Mouse (Mus musculus) kidney, adult 11 months (tissue): ENCODE data around the gene Ubl4a.
A peak's percentile ranks its signal among the peaks of the same experiment; 100 is the strongest.
"Not testable (repeated sequence)": the region's sequence is repeated elsewhere in the genome, so short reads cannot be mapped to it uniquely, and the experiment has no call there.

Source experiments
- DNase-seq: peaks from one replicate; pipeline ENCODE4 v3.0.0; 2022

Gene Ubl4a

DNA sequence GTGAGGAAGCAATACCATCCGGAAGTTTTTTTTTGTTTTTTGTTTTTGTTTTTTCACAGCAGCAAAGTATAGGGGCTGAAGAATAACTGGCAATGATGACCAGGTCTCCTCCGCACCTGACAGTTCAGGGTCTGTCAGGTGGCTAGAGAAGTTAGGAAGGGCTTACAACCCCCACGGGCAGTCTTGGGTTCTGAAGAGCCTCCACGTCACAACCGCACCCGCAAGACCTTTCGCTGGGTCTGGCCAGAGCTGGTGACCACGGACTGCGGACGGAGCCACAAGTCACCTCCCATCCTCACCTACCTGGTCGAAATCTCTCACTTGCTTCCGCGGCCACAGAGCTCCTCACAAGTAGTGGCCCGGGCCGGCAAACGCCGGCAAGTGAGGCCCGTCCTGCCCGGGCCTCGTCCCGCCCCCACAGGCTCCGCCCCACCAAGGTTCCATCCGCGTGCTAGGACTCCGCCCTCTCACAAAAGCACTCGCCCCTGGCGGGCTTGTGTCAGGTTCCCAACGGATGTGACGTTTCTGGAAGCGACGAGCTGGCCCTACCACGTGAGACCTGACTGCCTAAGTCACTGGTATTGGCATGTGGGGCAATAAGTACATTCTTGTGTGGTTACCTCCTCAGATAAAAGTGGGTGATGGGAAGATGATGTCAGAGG is at the start of gene Ubl4a, which contains the start of gene Slc10a3:
Ubl4a (minus strand) TSS at position 331 of the 662 bp plus-strand sequence.
Slc10a3 (minus strand) TSS at position 462 of the 662 bp plus-strand sequence.
- peak; percentile 90 for DNase-seq

DNA sequence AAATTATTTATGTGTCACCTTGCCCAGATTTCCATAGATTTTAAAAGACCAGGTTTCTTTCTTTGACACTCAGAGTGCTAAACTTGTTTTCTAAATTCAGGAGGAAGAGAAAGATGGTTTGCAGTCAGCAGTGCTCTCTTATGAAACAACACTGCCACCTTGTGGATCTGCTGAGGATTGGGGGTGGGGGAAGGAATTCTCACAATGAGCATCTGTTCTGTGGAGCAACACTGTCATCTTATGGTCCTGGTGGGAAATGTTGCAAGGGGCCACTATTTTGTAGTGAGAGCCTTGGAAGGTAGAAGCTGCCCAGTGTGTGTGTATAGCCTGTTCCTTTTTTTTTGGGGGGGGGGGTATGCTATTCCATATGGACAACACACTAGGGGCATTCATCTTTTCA is 40.4 kb upstream of the Ubl4a start:
- DNase-seq, result peak; percentile 49

DNA sequence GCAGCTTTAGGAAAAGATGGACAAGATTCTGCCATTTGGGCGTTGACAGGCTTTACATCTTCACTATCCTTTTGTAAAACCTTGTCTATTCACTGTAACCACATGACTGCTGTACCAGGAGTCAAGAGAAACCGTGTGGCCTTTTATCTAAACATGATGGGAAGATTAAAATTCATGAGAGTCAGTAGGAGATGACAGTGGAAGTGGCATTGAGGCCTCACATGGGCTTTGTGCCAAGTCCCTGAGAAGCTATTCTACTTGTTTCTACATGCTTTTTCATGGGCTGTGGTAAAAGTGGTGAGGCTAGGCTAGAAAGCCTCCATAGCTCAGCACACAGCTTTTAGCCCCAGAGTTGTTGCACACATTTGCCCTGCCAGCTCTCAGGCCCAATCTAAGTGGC is 35.3 kb upstream of the Ubl4a start:
- DNase-seq, result no peak

DNA sequence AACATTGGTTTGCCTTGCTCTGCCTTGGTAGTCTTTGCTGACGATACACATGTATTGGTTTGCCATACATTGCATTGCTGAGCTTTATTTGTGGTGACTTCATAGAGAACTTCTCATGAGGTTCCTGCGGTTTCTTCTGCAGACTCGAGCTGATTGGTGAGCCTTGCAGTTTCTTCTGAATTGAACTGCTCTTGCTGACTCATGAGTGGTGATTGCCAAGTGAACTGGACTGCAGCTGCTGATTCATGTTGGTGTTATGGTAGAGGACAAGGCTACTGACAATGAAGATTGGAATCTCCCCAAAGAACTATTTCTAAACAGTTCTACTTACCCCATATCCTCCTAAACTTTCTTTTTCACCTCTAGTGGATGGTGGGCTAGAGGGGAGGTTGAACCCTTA is 27.1 kb upstream of the Ubl4a start:
- DNase-seq, result no peak

DNA sequence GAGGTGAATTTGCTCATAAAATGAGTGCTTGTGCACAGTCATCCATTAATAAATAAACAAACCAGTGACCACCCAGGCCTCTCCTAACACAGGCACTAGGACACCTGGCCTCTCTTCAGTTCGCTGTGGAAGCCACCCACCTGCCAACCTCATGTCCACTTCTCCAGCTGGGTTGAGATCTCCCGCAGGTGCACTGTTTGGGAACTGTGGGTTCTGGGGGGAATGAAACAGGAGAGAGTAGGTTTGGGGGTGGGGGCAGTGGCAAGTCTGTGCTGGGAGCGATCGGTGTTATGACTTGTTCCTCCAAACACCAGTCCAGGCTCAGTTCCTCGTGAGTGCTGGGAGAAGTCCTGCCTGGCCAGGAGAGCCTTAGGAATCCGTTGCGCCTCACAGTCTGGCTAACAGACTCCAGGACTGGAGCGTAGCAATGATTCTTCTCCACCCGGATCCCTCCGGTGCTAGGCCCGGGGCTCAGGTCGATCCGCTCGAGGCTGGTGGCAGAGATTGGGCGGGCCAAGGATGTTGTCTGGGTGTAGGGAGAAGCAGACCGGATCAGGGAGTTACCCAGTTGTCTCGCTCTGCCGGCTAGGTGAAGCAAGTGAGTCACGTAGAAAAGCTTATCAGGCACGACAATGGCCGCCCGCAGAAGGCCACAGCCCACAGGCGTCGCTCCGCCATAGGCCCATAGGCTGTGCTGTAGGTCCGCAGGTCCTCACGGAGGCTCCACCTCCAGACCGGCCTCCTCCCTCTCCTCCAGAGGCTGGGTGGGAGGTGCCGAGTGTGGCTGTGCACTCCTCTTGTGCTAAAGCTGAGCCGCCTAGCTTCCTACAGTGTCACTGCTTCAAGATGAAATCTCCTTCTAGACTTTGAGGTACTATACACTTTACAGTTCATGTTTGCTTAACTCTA is 19.8 kb upstream of the Ubl4a start, which contains the start of the genes Fam3a and Ikbkg:
Fam3a (minus strand) TSS at position 738 of the 909 bp plus-strand sequence.
Ikbkg (plus strand) TSS at position 756 of the 909 bp plus-strand sequence.
- DNase-seq, result peak; percentile 88

DNA sequence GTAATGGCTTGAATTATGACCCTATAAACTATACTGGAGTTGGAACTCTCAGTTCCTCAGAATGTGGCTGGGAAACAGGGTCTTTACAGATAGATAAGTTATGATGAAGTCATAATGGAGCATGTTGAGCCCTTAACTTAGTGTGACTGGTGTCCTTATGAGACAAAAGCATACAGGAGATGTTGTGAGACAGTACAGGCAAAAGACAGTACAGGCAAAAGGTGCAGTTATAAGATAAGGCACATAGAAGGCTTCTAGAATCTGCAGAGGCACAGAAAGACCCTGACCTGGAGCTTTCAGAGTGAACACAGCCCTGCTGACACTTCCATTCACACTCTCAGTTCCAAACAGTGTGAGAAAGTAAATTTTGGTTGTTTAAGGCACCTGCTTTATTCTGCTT is 15.1 kb upstream of the Ubl4a start:
- no peak for DNase-seq

DNA sequence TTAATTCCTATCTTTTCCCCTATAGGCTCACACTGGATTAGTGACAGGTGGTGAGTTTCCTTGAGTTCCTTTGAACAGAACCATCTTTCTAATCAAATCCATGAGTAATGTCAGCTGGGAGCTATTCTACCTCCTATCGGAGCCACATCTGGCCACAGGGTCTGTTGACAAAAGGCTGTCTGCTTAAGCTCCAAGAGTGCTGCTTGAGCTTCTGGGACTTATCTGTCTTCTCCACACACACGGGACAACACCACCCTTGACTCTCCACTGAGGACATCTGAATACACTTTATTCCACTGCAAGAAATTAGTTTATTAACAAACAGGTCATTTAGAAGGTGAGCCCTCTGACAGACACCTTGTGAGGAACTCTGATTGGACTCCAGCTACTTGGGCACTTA is 11.4 kb upstream of the Ubl4a start:
- no peak for DNase-seq

DNA sequence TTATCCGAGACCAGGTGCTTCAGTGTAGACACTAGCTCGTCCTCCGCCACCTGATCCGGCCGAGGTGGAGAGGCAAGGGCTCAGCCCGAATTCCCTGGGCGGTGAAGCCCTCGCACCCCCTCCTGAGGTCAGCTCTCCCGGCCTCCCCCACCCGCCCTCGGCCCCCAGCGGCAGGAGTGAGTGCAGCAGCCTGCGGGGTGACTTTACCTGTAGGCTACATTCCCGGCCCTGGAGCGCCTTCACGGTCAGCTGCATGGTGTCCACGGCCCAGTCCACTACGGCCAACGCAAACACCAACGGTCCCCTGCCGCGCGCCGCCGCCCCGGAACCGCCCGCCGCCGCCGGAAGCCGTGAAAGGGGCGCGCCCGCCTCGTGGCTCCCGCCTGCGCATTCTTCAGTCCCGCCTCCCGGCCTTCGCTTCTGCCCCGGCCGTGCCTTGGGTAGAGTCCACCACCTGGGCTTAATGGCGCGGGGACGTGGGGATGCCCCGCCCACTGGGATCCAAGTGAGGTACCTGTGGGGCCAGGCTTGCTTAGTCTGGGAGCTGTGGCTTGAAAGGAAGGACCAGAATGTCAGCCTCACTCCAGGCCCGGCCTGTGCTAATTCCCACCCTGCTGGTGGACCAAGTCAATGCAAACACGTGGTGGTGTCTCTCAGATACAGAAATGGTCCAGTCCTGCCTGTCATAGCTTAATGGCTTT is 4.7 kb downstream of the Ubl4a start:
- DNase-seq, result peak; percentile 82

DNA sequence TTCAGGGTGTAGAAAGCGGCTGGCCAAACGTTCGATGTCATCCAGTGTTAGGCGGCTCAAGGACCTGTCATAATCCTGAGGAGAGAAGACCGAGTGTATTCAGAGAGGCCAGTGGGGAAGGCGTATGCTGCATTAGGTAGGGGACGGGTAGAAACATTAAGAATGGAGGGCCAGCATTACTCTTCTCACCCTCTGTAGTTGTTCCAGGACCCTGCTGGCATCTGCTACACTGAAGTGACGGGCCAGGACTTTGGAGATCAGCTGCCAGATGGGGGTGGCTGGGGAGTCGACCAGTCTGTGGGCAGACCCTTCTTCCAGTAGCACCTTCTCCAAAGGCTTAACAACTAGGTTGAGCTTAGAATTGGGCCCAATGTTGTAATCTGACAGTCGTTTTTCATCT is 5.5 kb downstream of the Ubl4a start:
- DNase-seq, result no peak

DNA sequence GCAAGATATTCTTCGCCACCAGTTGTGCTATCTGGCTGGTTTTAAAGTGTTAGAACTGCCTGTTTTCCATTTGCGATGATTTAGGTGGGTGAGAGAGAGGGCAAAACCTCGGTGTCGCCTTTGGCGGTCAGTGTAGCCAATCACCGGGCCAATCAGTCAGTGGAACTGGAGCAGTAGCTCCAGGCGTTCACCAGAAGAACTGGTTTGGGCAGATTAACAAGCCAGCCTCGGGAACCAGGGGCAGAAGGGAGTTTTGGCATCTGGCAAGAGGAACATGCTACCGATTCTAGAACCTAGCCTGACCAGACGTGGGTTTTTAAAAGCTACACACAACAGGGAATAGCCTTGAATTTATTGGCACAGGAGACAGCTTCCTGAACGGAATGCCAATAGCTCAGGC is 13.8 kb downstream of the Ubl4a start:
- DNase-seq, result peak; percentile 53

DNA sequence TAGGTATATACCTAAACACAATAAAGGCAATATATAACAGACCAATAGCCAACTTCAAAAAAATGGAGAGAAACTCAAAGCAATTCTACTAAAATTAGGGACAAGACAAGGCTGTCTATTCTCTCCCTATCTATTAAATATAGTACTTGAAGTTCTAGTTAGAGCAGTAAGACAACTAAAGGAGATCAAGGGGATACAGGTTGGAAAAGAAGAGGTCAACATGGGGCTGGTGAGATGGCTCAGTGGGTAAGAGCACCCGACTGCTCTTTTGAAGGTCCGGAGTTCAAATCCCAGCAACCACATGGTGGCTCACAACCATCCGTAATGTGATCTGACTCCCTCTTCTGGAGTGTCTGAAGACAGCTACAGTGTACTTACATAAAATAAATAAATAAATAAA is 15.9 kb downstream of the Ubl4a start:
- DNase-seq, result not testable (repeated sequence)

DNA sequence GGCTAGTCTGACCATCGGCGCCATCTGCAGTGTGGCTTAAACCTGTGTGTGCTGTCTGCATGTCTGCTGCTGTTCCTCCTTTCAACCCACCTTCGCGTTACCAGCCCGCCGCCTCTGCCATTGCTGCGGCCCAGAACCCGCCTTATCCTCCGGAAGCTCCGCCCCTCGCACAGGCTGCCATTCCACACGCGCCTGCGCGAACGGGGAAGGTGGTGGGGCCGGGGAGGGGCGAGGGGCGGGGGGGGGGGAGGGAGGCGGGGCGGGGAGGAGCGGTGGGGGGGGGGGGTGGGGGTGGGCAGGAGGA is 19.6 kb downstream of the Ubl4a start, which contains the start of gene Lage3:
Lage3 (minus strand) TSS at position 152 of the 304 bp plus-strand sequence.
- peak; percentile 77 for DNase-seq

DNA sequence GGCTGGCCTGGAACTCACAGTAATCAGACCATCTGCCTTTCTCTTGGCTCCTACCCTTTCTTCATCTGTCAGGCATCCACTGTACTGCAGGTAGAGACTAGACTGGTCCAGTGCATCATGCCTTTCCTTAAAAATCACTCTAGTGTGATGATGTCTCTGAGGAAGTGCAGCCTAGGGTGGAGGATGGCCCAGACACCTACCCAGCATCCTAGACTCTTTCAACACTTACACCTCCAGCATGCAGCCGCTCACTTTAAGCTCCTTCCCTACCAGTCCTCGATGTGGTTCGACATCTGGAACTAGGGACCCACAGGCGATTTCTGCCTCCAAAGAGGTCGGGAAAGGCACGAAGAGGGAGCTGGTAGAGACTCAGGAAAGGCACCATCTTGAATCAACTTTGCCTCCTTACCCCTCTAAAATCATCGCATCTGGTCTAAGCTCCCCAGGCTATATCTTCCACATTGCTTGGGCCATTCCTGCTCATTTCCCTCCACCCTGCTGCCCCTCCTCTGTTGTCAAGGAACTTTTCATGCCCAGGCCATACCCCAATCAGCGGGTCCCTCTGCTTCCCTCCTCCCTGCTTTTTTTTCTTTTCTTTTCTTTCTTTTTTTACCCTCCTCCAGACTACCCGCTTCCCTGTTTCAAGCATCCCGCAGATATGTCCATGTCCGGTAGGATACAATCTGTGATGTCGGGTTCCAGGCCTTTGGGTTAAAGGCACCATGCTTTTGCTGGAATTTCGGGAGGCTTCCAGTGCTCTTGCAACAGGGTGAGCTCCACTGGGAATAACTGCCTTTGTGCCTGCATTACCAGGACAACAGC is 20.2 kb downstream of the Ubl4a start:
- no peak for DNase-seq

DNA sequence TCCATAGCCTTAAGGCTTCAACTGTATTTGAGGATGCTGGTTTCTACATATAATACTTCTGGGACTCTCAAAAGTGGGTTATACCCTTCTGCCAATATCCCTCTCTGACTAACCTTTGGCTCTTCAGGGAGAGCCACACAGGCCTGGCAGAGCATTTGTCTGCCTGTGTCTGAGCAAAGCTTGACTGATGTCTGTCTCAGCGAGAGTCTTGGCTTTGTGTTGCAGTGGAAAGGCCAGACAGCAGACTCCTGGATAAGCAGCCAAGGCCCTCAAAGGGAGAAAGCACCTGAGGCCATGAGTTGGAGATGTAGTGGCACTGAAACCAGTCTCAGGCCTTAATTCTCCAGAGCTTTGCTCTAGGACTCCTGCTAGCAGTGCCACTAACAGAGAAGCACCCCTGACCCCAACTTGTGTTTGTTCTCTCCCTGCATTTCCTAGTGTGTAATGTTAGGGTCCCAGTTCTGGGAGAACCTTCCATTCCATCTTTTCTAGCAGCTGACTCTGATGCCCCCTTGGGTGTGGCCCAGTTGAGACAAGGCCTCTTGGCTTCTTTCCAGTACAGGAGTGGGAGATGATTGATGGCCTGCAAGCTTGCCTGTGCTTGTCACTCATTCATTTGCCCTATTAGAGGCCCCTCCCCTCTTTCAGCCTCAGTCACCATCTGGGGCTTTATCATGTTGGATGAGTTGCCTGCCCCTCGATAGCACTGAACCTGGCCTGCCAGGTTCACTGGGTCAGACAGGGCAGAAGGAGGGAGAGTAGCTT is 42.7 kb downstream of the Ubl4a start:
- no peak for DNase-seq

DNA sequence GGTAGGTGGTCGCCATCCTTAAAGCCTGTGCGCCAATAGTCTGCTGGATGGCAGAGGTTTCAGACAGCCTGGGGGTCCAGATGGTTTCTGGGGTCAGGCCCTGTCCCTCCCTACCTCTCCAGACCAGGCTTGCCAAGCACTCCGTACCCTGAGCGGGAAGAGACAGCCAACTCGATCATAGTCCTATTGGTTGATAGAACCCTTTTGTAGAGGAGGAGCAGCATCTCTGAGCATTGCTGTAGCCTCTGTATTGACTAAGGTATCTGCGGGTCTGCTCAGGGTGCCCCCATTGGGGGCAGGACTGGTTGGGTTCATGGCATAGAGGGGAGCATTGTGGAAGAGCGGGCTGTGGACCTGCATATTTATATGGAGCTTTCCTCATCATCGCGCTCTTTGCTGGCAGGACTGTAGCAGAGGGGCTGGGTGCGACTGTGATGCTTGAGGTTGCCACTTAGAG is 43.8 kb downstream of the Ubl4a start:
- DNase-seq, result no peak

DNA sequence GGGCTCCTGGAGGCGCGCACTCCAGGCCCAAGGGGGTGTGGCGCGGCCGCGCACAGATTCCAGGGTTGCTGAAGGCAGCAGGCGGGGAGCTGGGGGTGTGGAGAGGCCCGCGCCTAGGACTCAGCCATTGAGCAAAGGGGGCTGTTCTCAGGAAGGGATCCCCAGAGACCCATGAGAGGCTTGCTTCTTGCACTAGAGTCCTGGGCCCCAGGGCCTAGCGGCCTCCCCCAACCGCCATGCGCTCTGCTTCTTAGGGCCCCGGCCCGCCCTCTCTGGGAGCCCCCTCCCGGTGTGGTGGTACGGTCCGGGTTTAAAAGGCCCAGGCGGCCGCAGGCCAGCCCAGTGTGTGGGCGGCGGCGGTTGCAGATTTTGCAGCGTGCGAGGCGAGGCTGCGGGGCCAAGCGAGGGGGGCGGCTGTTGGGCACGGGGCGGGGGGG is 44.3 kb downstream of the Ubl4a start, which contains the start of gene Plxna3:
Plxna3 (plus strand) TSS at position 342 of the 437 bp plus-strand sequence.
- DNase-seq, result peak; percentile 59
